Mouse (Mus musculus): ENCODE data around the gene Mmab.
A peak's percentile ranks its signal among the peaks of the same experiment; 100 is the strongest.

Mmab gene

DNA sequence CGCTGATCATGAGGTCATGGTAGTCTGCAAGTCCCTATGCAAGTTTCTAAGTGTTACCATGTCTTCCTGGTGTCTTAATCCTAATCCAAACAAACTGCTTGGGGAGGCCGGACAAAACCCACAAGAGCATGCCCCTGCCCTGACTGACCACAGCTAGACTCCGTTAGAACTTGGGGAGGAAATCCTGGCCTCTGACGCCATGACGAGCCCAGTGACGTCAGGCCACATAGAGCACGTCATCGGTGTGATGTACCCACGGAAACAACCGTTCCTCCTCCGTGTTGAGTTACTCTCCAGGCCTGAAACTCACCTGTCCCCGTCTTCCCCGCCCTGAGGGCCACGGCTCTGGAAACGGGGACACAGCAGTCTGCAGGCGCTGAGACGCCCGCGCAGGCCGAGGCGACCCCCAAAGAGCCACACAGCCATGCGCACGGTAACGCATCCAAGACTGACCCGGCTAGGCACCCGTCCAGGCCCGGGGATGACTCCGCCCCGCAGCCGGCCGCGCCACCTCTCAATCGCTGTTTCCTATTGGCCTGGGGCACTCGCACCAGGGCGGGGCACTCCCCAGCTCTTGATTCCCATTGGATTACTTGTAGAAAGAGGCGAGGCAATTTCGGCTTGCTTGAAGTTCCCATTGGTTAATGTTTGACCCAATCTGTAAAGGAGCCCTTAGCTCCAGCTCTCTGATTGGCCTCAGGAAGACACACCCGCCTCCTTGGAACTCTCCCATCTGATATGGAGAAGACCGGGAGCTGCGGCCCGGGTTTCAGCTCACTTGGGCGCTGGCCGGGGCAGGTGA, at the start of gene Mmab, which contains the start of gene Mvk:
TSS of gene Mmab (minus strand) at position 495 of the 802 bp plus-strand sequence.
TSS of gene Mvk (plus strand) at position 704 of the 802 bp plus-strand sequence.
- Histone ChIP-seq H3K9me3 (ENCODE audit: low read length) (no peaks in the 10 kb centered on the region), H3K36me3 (ENCODE audit: insufficient read depth, low read length) (peaks cover 42% of the 10 kb centered on the region), H3K4me1 (replicated peaks; ENCODE audit: low read depth, low read length) (peaks cover 27% of the 10 kb centered on the region), H3K4me3 (replicated peaks; ENCODE audit: low read length) (peak within 1 kb of the TSS; percentile 95), H3K27me3 (ENCODE audit: insufficient read depth, low read length) (no peaks in the 10 kb centered on the region)
- TF ChIP-seq NANOG (IDR thresholded peaks at IDR 0.05; ENCODE audit: borderline replicate concordance, low read length): no peak
- no peak for TF ChIP-seq POU5F1 (IDR thresholded peaks at IDR 0.05; ENCODE audit: borderline replicate concordance, low read length)
- no peak for TF ChIP-seq CTCF (conservative IDR thresholded peaks at IDR 0.05; ENCODE audit: low read length)

GRCm38 (mm10) chr5:114490241-114490640, 46.4 kb upstream of the Mmab start:
- H3K36me3 ChIP-seq (ENCODE audit: insufficient read depth, low read length): no peaks in the 10 kb centered on the region
- H3K4me1 ChIP-seq (replicated peaks; ENCODE audit: low read depth, low read length): peaks cover 31% of the 10 kb centered on the region
- no peak overlapping the region for H3K4me3 ChIP-seq (replicated peaks; ENCODE audit: low read length)
- H3K27me3 ChIP-seq (ENCODE audit: insufficient read depth, low read length): no peaks in the 10 kb centered on the region
- no peaks in the 10 kb centered on the region for H3K9me3 ChIP-seq (ENCODE audit: low read length)
- no peak for TF ChIP-seq POU5F1 (IDR thresholded peaks at IDR 0.05; ENCODE audit: borderline replicate concordance, low read length)
- no peak for TF ChIP-seq NANOG (IDR thresholded peaks at IDR 0.05; ENCODE audit: borderline replicate concordance, low read length)
- no peak for TF ChIP-seq CTCF (conservative IDR thresholded peaks at IDR 0.05; ENCODE audit: low read length)

GRCm38 (mm10) chr5:114489570-114489969, 45.7 kb upstream of the Mmab start:
- no peaks in the 10 kb centered on the region for H3K36me3 ChIP-seq (ENCODE audit: insufficient read depth, low read length)
- TF ChIP-seq CTCF (conservative IDR thresholded peaks at IDR 0.05; ENCODE audit: low read length): no peak
- TF ChIP-seq POU5F1 (IDR thresholded peaks at IDR 0.05; ENCODE audit: borderline replicate concordance, low read length): no peak
- TF ChIP-seq NANOG (IDR thresholded peaks at IDR 0.05; ENCODE audit: borderline replicate concordance, low read length): no peak
- no peaks in the 10 kb centered on the region for H3K27me3 ChIP-seq (ENCODE audit: insufficient read depth, low read length)
- peaks cover 32% of the 10 kb centered on the region for H3K4me1 ChIP-seq (replicated peaks; ENCODE audit: low read depth, low read length)
- H3K4me3 ChIP-seq (replicated peaks; ENCODE audit: low read length): no peak overlapping the region
- H3K9me3 ChIP-seq (ENCODE audit: low read length): no peaks in the 10 kb centered on the region

DNA sequence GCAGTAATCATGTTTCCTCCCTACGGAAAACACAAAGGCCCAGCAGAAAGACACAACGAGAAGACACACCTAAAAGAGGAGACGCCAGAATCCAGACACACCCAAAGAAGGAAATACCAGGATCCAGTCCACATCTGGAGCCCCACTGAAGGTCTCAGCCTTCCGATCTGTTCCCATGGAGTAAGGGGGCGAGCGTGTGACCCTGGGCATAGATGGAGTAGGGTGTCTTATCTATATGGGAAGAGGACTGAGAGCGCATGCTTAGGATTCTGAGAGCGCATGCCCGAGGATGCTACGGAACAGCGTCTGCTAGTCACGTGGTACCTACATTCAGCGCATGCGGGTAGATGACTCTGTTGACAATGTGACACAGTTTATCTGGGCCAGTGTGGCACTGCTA, 41.8 kb upstream of the Mmab start:
- Histone ChIP-seq H3K36me3 (ENCODE audit: insufficient read depth, low read length) (peaks cover 12% of the 10 kb centered on the region), H3K27me3 (ENCODE audit: insufficient read depth, low read length) (no peaks in the 10 kb centered on the region), H3K9me3 (ENCODE audit: low read length) (peaks cover 5% of the 10 kb centered on the region; the same call in 1 of the 2 replicates), H3K4me1 (replicated peaks; ENCODE audit: low read depth, low read length) (peaks cover 66% of the 10 kb centered on the region), H3K4me3 (replicated peaks; ENCODE audit: low read length) (peak overlapping the region; percentile 85)
- TF ChIP-seq CTCF (conservative IDR thresholded peaks at IDR 0.05; ENCODE audit: low read length): no peak
- no peak for TF ChIP-seq NANOG (IDR thresholded peaks at IDR 0.05; ENCODE audit: borderline replicate concordance, low read length)
- no peak for TF ChIP-seq POU5F1 (IDR thresholded peaks at IDR 0.05; ENCODE audit: borderline replicate concordance, low read length)

- peak overlapping the region; percentile 85 for H3K4me3 ChIP-seq (replicated peaks; ENCODE audit: low read length)
- H3K4me1 ChIP-seq (replicated peaks; ENCODE audit: low read depth, low read length): peaks cover 61% of the 10 kb centered on the region
- no peaks in the 10 kb centered on the region for H3K27me3 ChIP-seq (ENCODE audit: insufficient read depth, low read length)
- H3K36me3 ChIP-seq (ENCODE audit: insufficient read depth, low read length): peaks cover 43% of the 10 kb centered on the region
- TF ChIP-seq CTCF (conservative IDR thresholded peaks at IDR 0.05; ENCODE audit: low read length): no peak
- no peak for TF ChIP-seq POU5F1 (IDR thresholded peaks at IDR 0.05; ENCODE audit: borderline replicate concordance, low read length)
- no peak for TF ChIP-seq NANOG (IDR thresholded peaks at IDR 0.05; ENCODE audit: borderline replicate concordance, low read length)
- H3K9me3 ChIP-seq (ENCODE audit: low read length): peaks cover 8% of the 10 kb centered on the region; the same call in 1 of the 2 replicates
Observed at GRCm38 (mm10) chr5:114482587-114483011, 38.7 kb upstream of the Mmab start.

GRCm38 (mm10) chr5:114478267-114478666, 34.4 kb upstream of the Mmab start:
- Histone ChIP-seq H3K36me3 (ENCODE audit: insufficient read depth, low read length) (peaks cover 62% of the 10 kb centered on the region), H3K4me1 (replicated peaks; ENCODE audit: low read depth, low read length) (peaks cover 60% of the 10 kb centered on the region), H3K4me3 (replicated peaks; ENCODE audit: low read length) (no peak overlapping the region), H3K9me3 (ENCODE audit: low read length) (peaks cover 8% of the 10 kb centered on the region; the same call in 1 of the 2 replicates), H3K27me3 (ENCODE audit: insufficient read depth, low read length) (no peaks in the 10 kb centered on the region)
- TF ChIP-seq NANOG (IDR thresholded peaks at IDR 0.05; ENCODE audit: borderline replicate concordance, low read length): no peak
- TF ChIP-seq POU5F1 (IDR thresholded peaks at IDR 0.05; ENCODE audit: borderline replicate concordance, low read length): no peak
- no peak for TF ChIP-seq CTCF (conservative IDR thresholded peaks at IDR 0.05; ENCODE audit: low read length)

DNA sequence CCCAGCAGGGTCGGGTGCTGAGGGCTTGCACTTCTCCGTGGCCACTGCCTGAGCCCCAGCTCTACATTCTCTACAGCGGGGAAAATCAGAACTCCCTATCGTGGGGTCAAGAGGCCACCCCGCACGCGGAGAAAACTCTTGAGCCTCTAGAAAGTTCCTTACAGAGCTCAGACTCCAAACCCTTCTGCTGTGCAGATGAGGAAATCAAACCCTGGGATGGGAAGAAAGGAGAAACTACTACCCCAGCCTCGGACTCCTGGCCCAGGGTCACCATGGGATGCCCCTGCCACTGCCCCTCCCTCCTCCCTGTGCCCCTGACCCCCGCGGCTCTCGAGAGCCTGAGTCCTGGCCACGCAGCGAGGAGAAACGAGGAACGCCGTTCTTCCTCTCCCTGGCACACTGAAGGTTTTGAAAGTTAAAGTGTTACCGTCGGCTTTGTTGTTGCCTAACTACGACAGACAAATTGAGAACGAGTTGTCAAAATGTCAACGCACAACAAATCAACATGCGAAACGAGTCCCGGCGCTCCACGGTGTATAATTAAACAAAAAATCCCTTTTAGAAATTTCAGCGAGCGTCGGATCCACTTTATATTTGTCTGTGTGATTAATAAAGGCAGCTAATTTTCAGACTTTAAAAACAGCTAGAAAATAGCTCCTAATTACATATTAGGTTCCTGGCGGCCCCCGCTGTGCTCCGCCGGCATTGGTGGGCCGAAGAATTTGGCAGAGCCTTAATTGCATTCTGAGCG, 31.1 kb upstream of the Mmab start:
- H3K27me3 ChIP-seq (ENCODE audit: insufficient read depth, low read length): 0 out of 2 replicates have a peak, but pooled peaks cover 5% of the 10 kb centered on the region
- H3K4me1 ChIP-seq (replicated peaks; ENCODE audit: low read depth, low read length): peaks cover 51% of the 10 kb centered on the region
- no peak overlapping the region for H3K4me3 ChIP-seq (replicated peaks; ENCODE audit: low read length)
- peaks cover 47% of the 10 kb centered on the region for H3K36me3 ChIP-seq (ENCODE audit: insufficient read depth, low read length)
- H3K9me3 ChIP-seq (ENCODE audit: low read length): no peaks in the 10 kb centered on the region
- TF ChIP-seq CTCF (conservative IDR thresholded peaks at IDR 0.05; ENCODE audit: low read length) (no peak), POU5F1 (IDR thresholded peaks at IDR 0.05; ENCODE audit: borderline replicate concordance, low read length) (no peak), NANOG (IDR thresholded peaks at IDR 0.05; ENCODE audit: borderline replicate concordance, low read length) (no peak)

DNA sequence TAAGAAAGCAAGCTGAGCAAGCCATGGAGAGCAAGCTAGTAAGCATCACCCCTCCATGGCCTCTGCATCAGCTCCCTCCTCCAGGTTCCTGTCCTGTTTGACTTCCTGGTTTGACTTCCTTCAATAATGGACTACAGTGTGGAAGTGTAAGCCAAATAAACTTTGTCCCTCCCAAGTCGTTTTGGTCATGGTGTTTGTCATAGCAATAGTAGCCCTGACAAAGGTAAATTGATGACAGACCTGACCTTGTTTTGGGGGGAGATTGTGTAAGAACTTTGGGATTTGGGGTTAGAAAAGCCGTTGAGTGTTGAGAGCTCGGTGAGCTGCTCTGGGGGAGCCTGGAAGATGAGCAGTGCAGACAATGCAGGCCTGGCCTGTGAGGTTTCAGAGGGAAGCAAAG, 26.5 kb upstream of the Mmab start:
- Histone ChIP-seq H3K9me3 (ENCODE audit: low read length) (no peaks in the 10 kb centered on the region), H3K36me3 (ENCODE audit: insufficient read depth, low read length) (peaks cover 2% of the 10 kb centered on the region; the same call in 1 of the 2 replicates), H3K4me3 (replicated peaks; ENCODE audit: low read length) (no peak overlapping the region), H3K27me3 (ENCODE audit: insufficient read depth, low read length) (0 out of 2 replicates have a peak, but pooled peaks cover 5% of the 10 kb centered on the region), H3K4me1 (replicated peaks; ENCODE audit: low read depth, low read length) (peaks cover 63% of the 10 kb centered on the region)
- TF ChIP-seq CTCF (conservative IDR thresholded peaks at IDR 0.05; ENCODE audit: low read length): no peak
- TF ChIP-seq NANOG (IDR thresholded peaks at IDR 0.05; ENCODE audit: borderline replicate concordance, low read length): no peak
- TF ChIP-seq POU5F1 (IDR thresholded peaks at IDR 0.05; ENCODE audit: borderline replicate concordance, low read length): no peak

All from E14TG2a.4 (cell line).